Mouse (Mus musculus): ENCODE measurements around the gene Rusc2.

The Rusc2 gene

DNA sequence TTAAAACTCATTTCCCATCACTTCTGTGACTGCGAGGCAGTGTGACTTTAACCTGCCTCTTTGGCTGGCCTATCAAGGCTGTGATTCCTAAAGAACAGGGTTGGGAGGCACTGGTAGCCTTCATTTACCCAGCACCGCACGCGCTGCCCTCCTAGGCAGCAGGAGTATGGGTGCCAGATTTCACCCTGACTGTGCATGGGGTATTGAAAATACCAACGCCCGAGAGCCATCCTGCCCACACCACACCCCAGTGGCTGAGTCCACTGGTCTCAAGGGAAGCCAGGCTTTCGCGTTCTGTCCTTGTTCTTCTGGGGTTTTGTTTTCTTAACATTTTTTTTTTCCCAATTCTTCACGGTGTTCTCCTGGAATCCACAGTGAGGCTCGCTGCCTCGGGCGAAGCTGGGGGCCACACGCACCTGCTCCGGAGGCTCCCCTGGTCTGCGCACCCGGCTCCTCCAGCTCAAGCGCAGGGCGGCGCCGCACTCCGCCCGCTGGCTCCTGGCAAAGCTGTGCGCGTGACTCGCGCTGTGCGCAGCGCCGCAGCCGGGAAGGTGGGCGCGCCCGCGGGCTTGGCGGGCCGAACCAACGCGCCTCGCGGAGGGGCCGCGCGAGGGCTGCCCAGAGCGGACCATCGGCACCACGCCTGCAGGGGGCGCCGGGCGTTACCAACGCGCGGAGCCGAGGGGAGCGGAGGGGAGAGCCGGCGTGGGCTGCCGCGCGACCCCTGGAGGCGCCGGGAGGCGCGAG lies at the start of gene Rusc2:
TSS of gene Rusc2 (plus strand) at position 572 of the 747 bp plus-strand sequence.
- DNase-seq (ENCODE audit: low spot score), result peak; percentile 82

DNA sequence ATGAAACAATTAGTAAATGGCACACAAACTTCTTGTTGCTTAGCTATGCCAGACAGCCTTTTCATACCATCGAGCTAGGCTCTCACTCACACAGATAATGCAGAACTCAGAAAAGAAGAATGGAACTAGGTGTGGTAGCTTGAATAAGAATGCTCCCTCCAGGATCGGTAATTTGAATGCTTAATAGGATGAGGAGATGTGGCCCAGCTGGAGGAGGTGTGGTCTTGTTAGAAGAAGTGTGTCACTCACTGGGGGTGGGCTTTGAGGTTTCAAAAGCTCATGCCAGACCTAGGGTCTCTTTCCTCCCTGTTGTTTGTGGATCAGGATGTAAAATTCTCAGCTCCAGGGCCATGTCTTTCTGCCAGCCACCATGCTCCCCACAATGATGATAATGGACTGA lies 47.0 kb upstream of the Rusc2 start:
- no peak for DNase-seq (ENCODE audit: low spot score)

DNA sequence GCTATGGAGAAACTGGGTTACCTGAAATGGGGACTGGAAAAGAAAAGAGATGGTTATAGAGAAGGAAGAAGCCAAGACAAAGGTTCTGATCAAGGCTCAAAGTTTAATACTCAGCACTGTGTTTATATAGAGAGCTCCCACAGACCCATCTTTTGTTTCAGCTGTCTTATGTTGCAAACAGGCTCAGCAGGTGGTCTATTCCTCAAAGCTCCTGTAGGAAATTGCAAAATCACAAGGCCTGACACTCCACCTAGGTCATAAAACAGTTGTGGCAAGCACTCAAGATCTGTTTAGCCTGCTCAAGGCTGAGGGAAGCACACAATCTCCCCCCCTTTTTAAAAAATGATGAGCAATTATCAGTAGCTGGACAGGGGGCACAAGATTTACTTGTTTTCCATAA lies 45.6 kb upstream of the Rusc2 start:
- DNase-seq (ENCODE audit: low spot score), result no peak

DNA sequence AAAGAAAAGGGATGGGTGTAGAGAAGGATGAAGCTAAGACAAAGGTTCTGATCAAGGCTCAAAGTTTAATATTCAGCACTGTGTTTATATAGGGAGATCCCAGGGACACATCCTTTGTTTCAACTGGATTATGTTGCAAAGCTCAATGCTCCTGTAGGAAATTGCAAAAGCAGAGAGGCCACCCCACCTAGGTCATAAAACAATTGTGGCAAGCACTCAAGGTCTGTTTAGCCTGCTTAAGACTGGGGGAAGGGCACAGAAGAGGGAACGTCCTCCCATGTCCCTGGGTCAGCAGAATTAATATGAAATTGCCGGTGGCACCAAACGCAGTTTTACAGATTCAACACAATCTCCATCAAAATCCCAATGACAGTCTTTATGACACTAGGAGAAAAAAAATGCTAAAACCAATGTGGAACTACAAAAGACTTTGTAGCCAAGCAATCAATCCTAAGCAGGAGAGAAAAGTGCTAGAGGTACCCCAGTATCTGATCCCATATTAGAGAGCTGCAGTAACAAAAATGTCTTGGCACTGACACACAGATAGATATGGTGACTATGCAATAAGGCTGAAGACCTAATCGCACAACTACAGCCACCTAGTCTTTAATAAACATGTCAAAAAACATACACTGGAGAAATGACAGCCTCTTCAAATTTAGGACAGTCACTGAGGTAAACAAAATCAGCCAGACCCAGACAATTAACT lies 41.5 kb upstream of the Rusc2 start:
- DNase-seq (ENCODE audit: low spot score), result no peak

DNA sequence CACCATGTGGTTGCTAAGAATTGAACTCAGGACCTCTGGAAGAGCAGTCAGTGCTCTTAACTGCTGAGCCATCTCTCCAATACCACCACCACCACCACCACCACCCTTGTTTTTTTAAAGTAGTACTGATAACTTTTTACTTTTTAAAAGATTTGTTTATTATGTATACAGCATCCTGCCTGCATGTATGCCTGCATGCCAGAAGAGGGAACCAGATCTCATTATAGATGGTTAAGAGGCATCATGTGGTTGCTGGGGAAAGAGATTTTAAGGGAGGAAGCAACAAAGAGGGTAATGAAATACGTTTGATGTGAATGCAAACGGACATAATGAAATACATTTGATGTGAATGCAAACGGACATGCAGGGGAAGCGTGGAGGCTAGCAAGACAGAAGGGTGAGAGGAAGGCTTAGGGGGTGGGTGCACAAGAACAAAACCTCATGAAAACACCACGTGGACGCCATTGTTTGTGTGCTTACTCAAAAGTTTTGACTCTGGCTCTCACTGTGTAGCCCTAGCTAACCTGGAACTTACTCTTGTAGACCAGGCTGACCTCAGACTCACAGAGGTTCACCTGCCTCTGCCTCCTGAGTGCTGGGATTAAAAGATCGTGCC lies 40.4 kb upstream of the Rusc2 start:
- no peak for DNase-seq (ENCODE audit: low spot score)

DNA sequence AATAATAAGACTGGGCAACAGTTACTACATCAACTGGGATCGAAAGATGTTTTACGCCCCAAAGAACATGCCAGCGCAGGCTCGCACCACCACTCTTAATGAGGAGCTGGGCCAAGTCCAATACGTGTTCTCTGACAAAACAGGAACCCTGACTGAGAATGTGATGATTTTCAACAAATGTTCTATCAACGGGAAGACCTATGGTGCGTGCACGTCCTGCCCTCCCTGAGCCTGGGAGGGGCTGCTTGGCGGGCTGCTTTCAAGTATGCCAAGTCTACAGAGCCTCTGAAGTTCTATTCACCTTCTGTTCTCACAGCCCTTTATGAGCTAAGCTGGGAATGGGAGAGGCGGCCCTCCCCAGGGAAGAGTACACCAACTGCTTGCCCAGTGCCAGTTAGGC lies 39.3 kb upstream of the Rusc2 start:
- DNase-seq (ENCODE audit: low spot score), result no peak

DNA sequence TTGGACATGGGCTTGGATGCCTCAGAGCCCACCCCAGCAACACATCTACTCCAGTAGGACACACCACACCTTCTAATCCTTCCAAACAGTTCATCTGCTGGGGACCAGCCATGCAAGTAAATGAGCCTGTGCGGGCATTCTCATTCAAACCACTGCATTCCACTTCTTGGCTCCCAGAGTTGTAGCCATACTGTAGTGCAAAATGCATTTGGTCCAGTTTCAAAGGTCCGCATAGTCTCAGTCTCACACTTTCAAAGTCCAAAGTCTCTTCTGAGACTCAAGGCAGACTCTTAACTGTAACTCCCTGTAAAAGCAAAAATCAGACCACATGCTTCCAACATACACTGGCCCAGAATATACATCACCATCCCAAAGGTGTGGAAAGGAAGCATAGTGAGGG lies 36.8 kb upstream of the Rusc2 start:
- DNase-seq (ENCODE audit: low spot score), result no peak

DNA sequence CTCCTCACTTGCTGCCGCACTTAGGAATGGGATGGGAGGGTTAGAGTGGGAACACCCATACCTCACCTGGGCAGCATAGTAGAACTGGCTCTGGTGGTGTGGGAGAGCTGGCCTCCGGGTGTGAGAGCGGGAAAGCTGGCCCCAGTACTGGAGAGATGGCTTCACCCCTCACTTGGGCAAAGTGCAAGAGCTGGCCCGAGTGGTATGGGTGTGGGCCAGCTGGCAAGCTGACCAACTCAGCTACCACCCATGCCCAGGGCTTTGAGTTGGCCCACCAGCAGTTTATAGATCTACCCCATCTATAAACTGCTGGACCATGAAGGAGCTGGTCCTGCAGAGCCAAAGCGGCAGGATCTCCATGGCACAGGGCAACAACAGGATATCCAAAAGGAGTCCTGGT lies 32.6 kb upstream of the Rusc2 start:
- no peak for DNase-seq (ENCODE audit: low spot score)

DNA sequence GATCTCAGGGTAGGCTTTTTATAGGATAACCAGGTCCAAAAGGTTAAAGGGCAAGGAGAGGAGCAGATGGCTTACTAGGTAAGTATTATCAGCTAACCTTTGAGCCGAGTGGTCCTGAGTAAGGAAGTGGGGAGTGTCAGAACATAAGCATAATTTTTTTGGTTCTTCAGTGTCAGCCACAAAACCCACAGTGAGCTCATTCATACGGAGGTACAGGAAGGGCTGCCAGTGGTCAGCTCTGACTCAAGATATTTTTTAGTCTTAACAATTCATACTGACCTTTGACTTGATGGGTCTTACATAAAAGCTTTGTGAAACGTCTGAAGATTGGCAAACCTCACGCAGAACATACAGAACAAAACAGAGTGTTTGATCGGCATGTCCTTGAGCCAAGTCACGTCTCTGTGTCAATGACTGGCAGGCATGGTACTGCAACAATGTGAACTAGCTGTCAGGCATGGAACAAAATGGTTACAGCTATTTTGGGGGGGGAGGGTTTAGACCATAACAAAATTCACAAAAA lies 31.7 kb upstream of the Rusc2 start:
- no peak for DNase-seq (ENCODE audit: low spot score)

DNA sequence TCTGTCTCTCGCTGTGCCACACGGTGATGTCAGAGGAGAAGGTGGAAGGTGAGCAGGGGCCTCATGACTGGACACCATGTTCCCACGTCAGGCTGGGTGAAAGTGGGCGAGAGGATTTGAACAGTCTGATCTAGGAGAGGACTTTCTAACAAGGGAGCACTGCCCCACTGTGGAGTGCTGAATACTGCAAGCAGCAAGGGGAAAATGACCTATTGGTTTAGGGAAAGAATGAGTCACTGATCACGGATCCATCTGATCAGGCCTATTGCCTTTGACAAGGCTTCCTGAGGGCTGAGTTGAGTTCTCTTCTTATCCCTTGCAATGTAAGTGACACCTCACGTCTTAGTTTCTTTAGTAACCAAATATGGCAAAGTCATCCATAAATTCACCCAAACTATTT lies 28.1 kb upstream of the Rusc2 start:
- no peak for DNase-seq (ENCODE audit: low spot score)

DNA sequence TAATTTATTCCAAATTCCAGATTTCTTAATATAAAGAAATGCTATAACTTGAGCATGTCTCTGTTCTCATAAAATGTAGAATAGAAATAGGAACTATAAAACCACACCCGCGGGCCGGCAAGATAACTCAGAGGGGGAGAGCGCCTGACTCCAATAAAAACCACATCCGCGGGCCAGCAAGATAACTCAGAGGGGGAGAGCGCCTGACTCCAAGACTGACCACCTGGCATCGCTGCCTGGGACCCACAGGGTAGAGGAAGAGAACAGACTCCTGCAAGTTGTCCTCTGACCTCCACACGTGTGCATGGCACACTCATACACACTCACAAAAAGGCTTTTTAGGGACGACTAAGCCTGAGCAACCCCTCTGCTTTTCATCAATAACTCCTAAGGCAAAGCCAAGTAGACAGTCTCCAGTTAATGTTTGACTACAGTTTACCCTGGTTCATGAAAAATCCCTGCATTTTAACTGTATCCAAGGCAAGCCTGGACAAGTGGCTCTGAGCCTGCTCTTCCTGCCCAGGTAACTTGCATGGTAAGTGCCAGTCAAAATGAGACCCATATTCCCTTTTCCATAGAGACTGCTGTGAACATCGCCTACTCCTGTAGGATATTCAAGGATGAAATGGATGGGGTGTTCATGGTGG lies 16.7 kb upstream of the Rusc2 start:
- no peak for DNase-seq (ENCODE audit: low spot score)

DNA sequence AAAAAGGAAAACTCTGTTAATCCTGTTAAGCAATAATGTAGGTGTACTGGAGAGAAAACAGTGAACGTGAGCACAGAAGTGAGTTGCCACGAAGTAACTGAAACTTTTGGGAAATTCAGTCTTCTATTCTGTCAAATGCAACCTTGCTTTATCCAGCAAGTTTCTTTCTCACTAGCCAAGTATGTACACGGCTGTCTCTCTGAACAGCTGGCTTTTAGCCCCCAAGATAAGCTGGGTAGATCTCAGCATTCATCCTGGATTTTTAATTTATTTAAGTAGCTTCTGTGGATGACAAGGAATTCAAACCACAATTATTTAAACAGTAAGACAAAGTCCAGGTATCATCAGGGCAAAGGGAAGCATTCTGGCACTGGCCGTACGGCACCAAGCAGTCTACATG lies 14.5 kb upstream of the Rusc2 start:
- DNase-seq (ENCODE audit: low spot score), result no peak

DNA sequence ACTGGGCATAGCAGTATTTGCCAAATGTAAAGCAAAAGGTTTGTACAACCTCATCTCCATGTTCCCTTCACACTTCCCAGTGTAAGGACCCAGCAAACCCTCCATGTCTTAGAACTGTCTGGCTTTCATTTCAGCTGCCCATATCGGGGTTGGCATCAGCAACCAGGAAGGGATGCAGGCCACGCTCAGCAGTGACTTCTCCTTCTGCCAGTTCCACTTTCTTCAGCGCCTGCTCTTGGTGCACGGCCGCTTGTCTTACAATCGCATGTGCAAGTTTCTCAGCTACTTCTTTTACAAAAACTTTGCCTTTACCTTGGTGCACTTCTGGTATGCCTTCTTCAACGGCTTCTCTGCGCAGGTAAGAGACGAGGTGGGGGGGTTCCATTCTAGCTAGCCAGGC lies 14.0 kb upstream of the Rusc2 start:
- no peak for DNase-seq (ENCODE audit: low spot score)

DNA sequence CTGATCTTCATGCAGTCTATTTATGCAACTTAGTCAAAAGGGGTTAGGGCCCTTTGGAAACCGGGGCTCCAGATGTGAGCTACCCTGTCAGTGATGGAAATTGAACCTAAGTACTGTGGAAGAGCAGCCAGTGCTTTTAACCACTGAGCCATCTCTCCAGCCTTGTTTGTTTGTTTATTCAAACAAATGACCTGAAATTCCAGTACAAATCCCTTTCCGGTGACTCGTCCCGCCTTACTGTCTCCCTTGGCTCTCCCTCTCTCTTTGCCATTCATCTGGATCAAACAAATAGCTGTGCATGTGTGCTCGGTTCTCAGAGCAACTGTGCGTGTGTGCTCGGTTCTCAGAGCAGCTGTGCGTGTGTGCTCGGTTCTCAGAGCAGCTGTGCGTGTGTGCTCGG lies 10.4 kb upstream of the Rusc2 start:
- no peak for DNase-seq (ENCODE audit: low spot score)

DNA sequence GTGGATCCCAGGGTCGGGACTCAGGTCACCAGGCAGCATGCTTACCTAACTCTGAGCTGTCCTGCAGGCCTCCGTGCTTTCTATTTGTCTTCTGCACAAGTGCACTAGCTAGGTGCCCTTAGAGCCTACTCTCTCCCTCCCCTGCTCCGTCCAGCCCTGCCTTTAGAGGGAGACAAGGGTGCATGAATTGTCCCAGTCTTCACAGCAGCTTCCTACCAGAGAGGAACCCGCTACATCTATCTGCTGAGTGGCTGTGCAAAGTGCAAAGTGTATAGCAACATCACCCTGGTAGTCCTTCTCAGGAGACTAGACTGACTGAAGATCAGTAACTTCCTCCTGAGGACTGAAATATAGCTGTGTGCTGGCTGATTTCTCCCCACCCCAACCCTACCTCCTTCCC lies 9.6 kb upstream of the Rusc2 start:
- no peak for DNase-seq (ENCODE audit: low spot score)

DNA sequence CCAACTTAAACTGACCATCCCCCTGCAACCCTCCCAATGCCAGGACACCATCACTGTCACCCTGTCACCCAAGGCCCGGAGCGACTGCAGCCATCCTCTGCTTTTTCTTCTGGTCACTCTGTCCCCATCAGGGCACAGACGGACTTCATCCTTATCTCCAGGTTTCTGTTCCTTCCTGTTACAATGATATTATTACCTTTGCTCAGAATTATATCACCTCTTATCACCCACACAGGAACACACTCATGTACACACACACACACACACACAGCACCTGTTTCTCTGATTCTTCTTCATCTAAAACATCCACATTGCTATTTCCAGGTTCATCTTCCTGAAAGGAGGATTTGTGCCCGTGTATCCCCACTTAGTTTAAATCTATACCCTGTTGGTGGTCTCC lies 7.5 kb upstream of the Rusc2 start:
- no peak for DNase-seq (ENCODE audit: low spot score)

DNA sequence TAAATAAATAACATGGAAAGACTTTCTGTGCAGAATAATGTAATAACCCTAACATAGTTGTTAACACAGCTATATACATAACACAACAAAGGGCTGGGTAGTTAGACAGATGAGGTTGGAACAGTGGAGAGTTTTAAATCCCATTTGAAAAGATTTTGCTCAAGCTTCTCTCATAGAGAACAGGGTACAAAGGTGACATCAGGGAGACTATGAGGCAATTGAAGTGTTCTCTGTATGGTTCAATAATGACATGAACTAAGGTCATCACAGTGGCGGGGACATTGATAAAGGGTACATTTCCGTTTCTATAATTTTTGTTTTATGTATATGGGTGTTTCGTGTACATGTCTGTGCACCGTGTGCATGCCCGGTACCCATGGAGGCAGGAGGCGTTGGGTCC lies 2.2 kb upstream of the Rusc2 start:
- no peak for DNase-seq (ENCODE audit: low spot score)

DNA sequence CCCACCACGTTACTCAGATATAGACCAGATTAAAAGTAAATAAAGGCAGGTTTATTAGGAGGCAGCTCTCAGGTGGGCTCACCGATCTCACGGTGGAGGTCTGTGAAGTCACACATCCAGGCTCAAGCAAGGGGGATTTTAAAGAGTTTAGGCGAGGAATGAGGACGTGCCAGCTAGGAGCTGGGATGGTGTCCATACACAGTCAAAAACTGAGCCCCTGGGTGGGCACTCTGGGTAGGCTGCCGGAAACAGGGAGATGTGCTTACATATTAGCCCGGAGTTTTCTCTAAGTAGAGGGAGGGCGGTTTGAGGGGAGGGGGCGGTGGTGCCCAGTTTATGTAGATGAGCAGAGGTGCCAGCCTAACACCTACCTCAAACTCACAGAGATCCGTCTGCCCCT lies 828 bp upstream of the Rusc2 start:
- no peak for DNase-seq (ENCODE audit: low spot score)

DNA sequence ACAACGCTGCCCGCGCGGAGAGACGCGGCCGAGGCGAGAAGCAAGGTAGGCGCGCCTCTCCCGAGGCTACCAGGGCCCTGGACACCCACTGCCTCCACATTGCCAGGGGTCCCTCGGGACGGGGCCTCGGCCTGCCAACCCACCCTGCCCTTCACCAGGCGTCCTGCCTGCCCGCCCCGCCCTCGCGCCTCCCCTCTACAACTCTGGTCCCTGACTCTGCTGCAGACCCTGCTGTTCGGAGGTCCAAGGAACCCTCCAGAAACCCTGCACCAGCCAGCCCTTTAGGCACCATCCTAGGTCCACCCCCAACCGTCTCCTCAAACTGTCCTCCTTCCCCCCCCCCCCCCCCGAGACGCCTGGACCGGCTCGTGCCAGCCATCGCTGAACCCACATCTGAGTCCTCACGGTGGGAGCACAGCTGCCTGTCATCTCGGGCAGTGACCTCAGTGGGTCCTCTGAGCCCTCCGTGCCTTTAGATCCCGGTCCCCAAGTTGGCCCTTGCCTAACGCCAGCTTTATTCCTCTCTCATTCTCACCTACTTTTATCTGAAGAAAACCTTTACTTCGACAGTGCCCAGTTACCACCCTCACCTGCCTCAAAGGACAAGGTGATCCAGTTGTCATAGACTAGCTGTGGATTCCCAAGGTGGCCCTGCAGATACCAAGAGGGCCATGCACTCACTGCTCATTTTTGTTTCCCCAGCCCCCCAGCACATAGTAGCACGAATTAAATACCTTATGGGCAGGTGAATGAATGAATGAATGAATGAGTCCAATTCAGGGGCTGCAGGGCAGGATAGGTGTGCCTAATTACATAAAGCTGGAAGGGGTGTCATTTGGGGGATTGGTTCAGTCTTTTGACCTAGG lies 609 bp downstream of the Rusc2 start:
- DNase-seq (ENCODE audit: low spot score), result no peak

DNA sequence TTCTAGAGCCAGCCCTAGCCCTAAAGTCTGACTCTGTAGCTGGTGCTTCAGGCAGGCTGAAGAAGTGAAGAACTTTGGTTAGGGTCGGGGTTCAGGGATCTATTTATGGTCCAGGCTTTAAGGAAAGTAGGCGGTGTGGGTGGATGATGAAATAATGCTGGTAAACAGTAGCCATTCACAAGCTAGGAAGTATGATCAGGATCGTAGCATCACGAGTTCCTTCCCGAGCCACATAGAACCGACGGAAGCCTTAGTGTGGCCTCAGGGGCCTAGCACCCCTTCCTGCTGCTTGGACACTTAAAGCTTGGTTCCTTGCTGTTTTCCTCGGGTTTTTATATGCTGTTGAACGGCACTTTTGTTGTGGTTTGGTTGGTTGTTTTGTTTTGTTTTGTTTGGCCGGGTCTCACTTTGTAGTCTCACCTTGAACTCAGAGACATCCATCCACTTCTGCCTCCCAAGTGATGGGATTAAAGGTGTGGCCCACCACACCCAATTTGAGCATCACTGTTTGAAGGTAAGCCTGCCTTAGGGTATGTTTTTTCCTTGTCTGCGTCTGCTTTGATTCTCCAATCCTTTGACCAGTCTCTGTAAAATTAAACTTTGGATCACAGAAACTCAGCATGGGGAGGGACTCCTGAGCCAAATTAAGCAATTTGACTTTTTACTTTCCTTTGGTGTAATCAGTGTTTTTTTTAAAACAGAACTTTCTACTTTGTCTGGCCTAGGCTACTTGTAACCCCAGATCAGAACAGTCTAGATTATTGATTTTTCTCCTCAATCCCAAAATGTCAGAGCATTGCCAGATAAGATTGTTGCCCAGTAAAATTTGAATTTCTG lies 1.7 kb downstream of the Rusc2 start:
- no peak for DNase-seq (ENCODE audit: low spot score)

DNA sequence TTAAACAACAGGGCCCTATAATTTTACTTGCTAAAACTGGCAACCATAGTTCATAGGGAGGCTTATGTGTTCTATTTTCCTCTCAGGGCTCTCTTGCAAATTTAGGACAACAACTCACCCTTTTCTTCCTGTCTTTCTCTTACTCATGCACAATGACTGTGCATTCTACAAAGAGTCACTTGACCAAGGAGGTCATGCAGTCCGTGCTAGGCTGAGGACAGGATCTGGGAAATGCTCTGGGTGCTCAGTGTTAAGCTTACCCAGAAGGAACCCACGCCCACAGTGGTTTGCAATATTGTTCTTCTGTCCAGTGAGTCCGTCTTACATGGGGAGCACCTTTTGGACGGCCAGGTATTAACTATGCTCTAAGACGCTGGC lies 2.3 kb downstream of the Rusc2 start:
- no peak for DNase-seq (ENCODE audit: low spot score)
